26 mouse cellular contexts compared by ENCODE assay signal in genomic region chr8:44855115-44855514, GRCm38 (mm10).
"Had no signal": no experiment of that assay in that cellular context is flagged by ENCODE, and none has a peak within 500 bp of the region (broad histone marks: within the 10 kb centered on the region; RNA-seq: fewer than 3 reads in every experiment).

No protein-coding gene starts in this region.

- DNase-seq: cerebellum, adult 9-11 months; cerebellum, postnatal 10 days; cerebellum, postnatal 14 days; cerebellum, postnatal 25 days; cerebellum, postnatal 36 days; embryo, embryonic 11 days; forebrain, postnatal 0 days; gastrocnemius, adult 2 months; gastrocnemius, postnatal 10 days; gastrocnemius, postnatal 14 days; gastrocnemius, postnatal 25 days; gastrocnemius, postnatal 36 days; heart, adult 11 months; heart, adult 18-20 months; heart, adult 2 months had no signal

- H3K27me3 ChIP-seq: embryonic facial prominence, embryonic 12.5 days; embryonic facial prominence, embryonic 13.5 days; embryonic facial prominence, embryonic 15.5 days; forebrain, embryonic 12.5 days; forebrain, embryonic 13.5 days; forebrain, embryonic 15.5 days had no signal

- H3K27ac ChIP-seq: embryonic facial prominence, embryonic 10.5 days; embryonic facial prominence, embryonic 12.5 days; embryonic facial prominence, embryonic 13.5 days; embryonic facial prominence, embryonic 15.5 days; forebrain, embryonic 10.5 days; forebrain, embryonic 12.5 days; forebrain, embryonic 13.5 days; forebrain, embryonic 15.5 days; gastrocnemius, adult 2 months; heart, adult 2 months had no signal

- ATAC-seq: forebrain, embryonic 13.5 days; forebrain, embryonic 14.5 days; forebrain, embryonic 15.5 days; forebrain, embryonic 16.5 days; forebrain, postnatal 0 days had no signal

- H3K4me1 ChIP-seq: embryonic facial prominence, embryonic 10.5 days; embryonic facial prominence, embryonic 12.5 days; embryonic facial prominence, embryonic 13.5 days; embryonic facial prominence, embryonic 15.5 days; forebrain, embryonic 10.5 days; forebrain, embryonic 12.5 days; forebrain, embryonic 13.5 days; forebrain, embryonic 15.5 days had no signal

- H3K4me3 ChIP-seq: embryonic facial prominence, embryonic 10.5 days; embryonic facial prominence, embryonic 12.5 days; embryonic facial prominence, embryonic 13.5 days; embryonic facial prominence, embryonic 15.5 days; erythroblast, embryonic 14.5 days; forebrain, embryonic 10.5 days; forebrain, embryonic 12.5 days; forebrain, embryonic 13.5 days; forebrain, embryonic 15.5 days; gastrocnemius, adult 2 months; heart, adult 2 months had no signal
